Mouse (Mus musculus): ENCODE measurements around the gene Upf1. TPM values are rescaled to one million over a fixed set of nuclear protein-coding genes. Genes with fewer than 3 reads are reported as not detected.
A peak's percentile ranks its signal among the peaks of the same experiment; 100 is the strongest.

Gene Upf1
- total RNA-seq, 2 experiments from 2014 or later = 30.6 to 30.8 TPM

GRCm38 (mm10) chr8:70361484-70362032, 8.5 kb upstream of the Upf1 start:
- ATAC-seq (replicated peaks; ENCODE audit: poor library complexity, severe bottlenecking) = no peak

- peak; percentile 55 for ATAC-seq (replicated peaks; ENCODE audit: poor library complexity, severe bottlenecking)
Measured at GRCm38 (mm10) chr8:70360769-70361168, 7.7 kb upstream of the Upf1 start.

DNA sequence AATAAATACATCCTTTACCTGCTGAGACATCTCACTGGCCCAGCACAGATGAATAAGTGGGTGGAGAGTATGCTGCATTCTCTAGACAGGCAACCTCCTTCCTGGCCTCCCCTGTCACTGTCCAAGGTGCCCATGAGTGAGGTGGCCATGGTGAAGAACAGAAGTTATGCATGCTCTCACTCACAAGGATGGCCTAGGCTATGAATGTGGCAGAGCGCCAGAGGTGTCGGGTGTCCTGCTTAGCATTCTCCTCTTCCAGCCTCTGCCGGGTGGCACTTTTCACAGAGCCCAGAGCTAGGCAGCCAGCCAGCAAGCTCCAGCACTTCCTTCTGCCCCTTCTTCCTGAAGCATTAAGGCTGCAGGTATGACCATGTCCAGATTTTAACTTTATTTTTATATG, 6.3 kb upstream of the Upf1 start:
- no peak for ATAC-seq (replicated peaks; ENCODE audit: poor library complexity, severe bottlenecking)

DNA sequence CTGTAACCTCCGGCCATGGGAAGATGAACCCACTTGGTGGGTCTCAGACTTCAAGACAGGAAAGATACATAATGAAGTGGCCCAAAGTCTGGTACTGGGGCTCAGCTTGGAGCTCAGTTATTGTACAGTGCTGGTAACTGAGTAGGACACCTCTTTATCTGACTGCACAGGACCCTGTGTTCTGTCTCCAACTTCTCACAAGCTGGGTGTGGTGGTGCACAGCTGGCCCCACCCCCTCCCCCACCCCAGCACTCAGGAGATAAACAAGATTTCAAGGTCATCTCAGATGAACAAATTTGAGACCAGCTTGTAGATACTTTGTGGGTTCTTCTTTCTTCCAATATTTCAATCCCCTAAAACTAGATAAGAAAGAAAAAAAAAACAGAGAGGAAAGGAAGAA, 3.0 kb upstream of the Upf1 start:
- no peak for ATAC-seq (replicated peaks; ENCODE audit: poor library complexity, severe bottlenecking)

DNA sequence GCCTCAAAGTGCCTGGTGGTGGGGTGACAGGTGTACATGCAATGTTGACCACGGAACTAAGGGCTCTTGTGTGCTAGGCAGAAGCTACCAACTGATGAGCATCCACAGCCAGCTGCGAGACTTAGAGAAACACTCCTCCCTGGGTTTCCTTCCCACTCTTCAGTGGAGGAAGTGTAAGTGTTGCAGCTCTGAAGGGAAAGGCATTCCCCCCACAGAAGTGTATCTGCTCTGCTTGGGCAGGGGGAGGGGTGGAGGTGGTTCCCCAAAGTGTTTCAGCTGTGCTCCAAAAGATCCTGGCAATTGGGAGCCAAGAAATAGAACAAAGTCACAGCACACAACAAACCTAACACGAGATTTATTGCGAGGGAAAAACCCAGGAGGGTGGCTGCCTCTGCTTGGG, 926 bp upstream of the Upf1 start:
- peak; percentile 77 for ATAC-seq (replicated peaks; ENCODE audit: poor library complexity, severe bottlenecking)

DNA sequence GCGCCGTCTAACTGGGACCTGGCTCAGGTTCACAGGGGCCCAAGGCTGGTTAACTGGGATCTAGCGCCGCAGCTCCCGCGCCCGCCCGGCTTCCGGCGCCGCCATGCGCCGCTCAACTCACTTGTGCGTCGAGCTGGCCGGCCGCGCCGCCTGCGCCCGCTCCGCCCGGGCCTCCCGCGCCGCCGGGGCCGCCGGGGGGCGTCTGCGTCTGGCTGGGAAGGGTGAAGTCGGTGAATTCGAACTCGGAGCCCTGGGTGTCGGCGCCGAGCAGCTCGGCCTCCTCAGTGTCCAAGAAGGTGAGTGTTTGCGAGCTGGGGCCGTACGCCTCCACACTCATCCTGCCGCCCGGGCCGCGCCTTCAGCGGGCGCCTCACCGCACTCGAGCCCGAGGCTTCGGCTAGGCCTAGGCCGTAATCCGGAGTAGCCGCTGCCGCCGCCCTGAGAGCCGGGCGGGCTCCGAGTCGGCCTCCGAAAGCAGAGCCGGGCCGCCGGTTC, 374 bp downstream of the Upf1 start:
- no peak for ATAC-seq (replicated peaks; ENCODE audit: poor library complexity, severe bottlenecking)

DNA sequence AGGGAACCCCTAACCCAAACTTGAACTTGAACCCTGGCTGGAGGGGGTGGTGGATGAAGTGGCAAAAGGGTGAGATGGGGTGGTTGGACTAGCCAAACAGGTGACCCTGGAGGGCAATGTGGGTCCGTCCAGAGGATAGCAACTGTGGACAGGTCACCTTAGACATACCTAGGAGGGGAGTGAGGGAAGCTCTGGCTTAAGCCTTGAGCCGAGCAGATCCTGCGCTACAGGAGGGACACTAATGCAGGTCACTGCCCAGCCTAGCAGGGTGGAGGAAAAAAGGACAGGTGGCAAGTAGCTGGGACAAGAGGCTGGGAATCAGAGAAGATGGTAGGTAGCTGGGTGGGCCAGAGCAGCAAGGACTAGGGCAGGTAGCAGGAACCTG, 1.1 kb downstream of the Upf1 start:
- ATAC-seq (replicated peaks; ENCODE audit: poor library complexity, severe bottlenecking) = no peak

GRCm38 (mm10) chr8:70351035-70351999, 1.8 kb downstream of the Upf1 start:
- no peak for ATAC-seq (replicated peaks; ENCODE audit: poor library complexity, severe bottlenecking)

DNA sequence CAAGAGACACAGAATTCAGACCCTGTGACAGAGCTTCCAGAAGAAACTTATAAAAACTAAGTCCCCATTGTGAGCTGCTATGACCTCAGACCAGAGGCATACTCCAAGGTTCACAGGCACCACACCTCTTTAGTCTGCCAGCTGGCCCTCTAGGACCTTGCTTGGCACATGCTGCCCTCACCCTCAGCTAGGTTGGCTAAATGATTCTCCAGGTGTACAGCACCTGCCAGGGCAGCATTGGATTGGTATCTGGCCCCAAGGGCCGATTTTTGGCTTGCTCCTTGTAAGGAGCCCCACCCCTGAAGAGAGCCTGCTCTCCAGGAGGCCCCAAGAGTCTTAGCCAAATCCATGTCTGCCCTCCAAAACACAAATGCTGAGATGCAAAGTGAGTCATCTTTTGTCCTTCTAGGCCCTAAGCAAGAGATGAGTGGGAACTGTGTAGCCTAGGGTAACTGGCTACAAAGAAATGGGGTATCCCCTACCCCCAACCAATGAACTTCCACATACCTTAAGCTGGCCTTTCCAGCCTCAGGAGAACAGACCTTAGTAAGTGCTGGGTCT, 5.1 kb downstream of the Upf1 start:
- ATAC-seq (replicated peaks; ENCODE audit: poor library complexity, severe bottlenecking) = no peak

DNA sequence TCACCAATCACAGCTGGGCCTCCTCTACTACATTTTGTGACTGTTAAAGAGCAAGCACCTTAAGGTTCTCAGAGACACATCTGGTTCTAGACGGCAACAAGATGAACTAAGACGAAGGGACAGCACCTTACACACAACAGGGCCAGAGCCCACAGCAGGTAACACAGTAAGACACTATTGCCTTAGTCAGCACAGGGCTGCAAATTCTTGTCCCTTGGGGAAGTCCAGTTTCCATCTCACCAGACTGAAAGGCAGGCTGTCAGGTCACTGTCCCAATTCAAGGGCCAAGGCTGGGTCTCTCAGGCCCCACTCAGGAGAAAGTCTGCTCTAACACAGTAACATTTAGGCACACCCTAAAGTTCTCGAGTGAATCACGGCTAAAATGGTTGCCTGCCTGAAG, 5.6 kb downstream of the Upf1 start:
- no peak for ATAC-seq (replicated peaks; ENCODE audit: poor library complexity, severe bottlenecking)

DNA sequence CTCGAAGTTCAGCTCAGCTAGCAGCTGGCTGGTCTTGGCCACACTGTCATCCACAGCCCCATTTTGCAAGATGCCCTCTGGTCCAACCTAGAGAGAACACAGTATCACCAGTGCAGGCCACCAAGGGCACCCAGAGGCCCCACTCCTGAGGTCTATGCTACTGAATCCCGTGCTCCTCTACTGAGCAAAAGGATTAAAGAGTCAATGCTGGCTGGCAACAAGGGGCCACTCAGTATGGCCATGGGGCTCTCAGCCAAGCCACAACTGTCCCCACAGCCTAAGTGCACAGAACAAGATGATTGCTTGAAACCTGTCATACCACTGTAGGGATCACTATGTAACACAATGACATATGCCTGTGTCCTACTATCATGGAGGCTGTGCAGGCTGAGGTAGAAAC, 8.8 kb downstream of the Upf1 start:
- ATAC-seq (replicated peaks; ENCODE audit: poor library complexity, severe bottlenecking) = no peak

GRCm38 (mm10) chr8:70343696-70344095, 9.4 kb downstream of the Upf1 start:
- ATAC-seq (replicated peaks; ENCODE audit: poor library complexity, severe bottlenecking) = peak; percentile 36; the same call in 1 of the 2 replicates

DNA sequence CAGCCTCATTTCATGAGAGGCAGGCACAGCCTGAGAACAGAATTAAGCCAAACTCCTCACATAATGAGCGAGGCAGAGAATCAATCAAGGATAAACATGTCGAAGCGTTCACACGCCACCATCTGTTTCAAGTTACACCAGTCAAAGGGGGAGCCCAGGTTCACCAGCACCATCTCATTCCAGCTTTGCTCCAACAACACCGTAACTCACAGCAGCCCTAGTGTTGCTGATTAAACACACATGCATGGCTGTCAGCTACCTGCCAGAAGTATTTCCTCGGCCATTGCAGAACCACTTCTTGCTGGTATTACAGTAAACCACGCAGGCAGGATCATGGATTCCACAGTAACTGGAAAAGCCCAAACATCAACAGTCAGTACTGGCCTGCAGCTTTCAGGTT, 10.0 kb downstream of the Upf1 start:
- no peak for ATAC-seq (replicated peaks; ENCODE audit: poor library complexity, severe bottlenecking)

DNA sequence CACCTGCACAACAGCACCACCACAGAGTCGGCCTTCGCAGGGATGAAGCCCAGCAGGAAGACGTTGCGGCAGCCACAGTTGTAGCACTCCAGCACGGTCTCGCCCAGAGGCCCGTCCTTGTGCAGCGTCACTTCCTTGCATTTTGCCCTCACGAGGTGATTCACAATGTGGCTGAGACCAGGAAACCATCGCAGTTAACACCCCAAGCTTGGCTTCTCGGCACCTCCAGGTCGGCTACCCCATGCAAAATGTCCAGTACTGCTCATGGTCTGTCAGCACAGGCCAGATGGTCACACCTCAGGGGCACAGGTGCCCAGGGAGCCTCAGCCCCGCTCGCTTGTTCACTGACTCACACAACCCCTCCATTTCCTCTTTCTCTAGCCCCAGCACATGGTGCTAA, 11.1 kb downstream of the Upf1 start:
- ATAC-seq (replicated peaks; ENCODE audit: poor library complexity, severe bottlenecking) = peak; percentile 25; the same call in 1 of the 2 replicates

GRCm38 (mm10) chr8:70340659-70341058, 12.4 kb downstream of the Upf1 start:
- ATAC-seq (replicated peaks; ENCODE audit: poor library complexity, severe bottlenecking) = no peak

DNA sequence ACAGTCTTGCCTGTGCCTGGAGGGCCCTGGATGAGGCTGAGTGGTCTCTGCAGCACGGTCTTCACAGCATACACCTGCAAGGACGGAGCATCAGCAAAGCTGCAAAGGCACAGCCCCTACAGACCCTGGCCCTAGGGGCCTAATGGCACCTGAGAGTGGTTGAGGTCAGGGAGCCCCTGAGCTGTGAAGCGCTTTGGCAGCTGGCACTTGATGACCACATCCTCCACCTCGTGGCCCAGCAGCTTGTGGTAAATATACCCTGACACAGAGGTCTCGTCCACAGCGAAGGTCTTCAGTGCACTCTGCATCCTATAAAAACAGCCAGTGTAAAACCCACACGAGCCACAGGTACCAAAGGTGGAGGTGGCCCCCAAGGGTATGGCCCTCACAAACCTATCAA, 14.1 kb downstream of the Upf1 start:
- ATAC-seq (replicated peaks; ENCODE audit: poor library complexity, severe bottlenecking) = no peak

- ATAC-seq (replicated peaks; ENCODE audit: poor library complexity, severe bottlenecking) = no peak
Measured at GRCm38 (mm10) chr8:70332878-70333202, 20.2 kb downstream of the Upf1 start.

DNA sequence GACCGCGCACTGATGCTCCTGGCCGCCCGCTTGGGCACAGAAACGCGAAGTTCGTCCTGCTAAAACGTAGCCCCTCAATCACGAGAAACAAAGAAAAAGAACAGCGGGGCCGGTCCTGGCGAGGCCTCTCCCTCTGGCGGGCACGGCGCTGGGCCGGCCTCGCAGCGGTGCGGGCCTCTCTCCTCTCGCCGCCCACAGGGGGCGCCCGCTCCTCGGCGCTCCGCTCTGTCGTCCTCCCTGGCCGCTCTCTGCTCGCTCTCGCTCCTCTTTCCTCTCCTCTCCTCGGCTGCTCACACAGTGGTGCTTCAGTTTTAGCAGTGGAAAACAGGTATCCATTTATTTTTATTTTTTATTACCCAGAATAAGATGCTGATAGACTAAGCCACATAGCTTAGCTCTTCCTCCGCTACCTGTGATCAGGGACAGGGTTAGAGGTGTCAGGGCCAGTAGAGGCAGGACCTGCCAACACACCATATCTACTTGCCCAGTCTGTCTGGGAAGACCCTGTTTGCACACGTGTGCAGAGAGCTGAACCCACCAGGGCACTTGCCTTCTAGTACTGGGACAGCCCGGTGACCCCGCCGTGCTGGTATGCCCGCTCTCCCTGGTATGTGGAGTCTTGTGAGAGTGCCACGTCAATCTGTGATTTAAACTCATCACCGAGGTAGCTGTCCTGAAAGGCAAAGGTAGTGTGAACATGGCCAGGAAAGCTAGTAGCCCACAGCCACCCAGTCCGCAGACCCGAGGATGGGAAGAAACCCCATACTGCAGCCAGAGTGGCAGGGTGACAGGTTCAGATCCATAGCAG, 20.8 kb downstream of the Upf1 start:
- no peak for ATAC-seq (replicated peaks; ENCODE audit: poor library complexity, severe bottlenecking)

DNA sequence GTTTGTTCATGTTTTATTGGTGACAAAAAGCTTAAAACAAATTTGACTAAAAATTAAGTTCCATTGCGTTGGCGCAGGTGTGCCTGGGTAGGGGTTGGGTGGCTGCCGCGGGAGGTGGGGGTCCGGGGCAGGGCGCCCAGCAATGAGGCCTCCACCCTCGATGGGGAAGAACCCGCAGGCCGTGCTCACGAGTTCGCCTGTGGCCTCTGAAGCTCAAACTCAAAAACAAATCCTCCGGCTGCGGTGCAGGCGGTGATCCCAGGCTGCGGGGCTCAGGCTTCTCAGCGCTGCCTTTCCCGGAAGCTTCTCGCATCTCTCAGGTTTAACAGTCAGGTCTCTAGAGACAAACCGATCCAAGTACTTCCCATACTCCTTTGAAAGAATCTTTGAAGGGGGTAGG, 21.6 kb downstream of the Upf1 start:
- no peak for ATAC-seq (replicated peaks; ENCODE audit: poor library complexity, severe bottlenecking)

- peak; percentile 46 for ATAC-seq (replicated peaks; ENCODE audit: poor library complexity, severe bottlenecking)
Measured at GRCm38 (mm10) chr8:70330741-70331364, 22.2 kb downstream of the Upf1 start.

Data from granulocyte monocyte progenitor cell, adult 5-6 weeks (primary cell).